Mouse (Mus musculus) ZHBTc4 (cell line): ENCODE data around the gene 3110082I17Rik.

ENCODE experiments used
- DNase-seq: peaks from one replicate; pipeline ENCODE4 v3.0.0-alpha.2; 2011; ENCODE audit warnings: low read depth, low spot score

3110082I17Rik gene

GRCm38 (mm10) chr5:139418633-139419032 is 41.7 kb downstream of the 3110082I17Rik start:
- no peak for DNase-seq

DNA sequence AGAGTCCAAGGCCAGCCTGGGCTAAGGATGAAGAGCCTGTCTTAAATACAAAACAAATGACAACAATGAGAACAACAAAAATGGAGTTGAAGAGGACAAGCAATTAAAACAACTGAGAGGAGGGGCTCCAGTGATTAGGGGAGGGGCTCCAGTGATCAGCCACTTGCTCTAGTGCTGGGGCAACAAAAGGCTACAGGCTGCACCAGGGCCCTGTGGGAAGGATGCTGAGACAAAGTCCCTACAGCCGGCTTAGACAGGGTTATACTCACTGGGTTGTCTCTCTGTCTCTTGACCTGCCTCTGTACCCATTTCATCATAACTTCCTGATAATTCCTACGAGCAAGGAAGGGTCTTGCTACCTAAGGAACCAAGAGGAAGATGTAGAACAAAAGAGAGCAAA is 42.2 kb downstream of the 3110082I17Rik start:
- DNase-seq, result peak; percentile 37

GRCm38 (mm10) chr5:139417480-139417879 is 42.8 kb downstream of the 3110082I17Rik start:
- DNase-seq, result peak; percentile 74

GRCm38 (mm10) chr5:139416942-139417341 is 43.4 kb downstream of the 3110082I17Rik start:
- peak; percentile 85 for DNase-seq

DNA sequence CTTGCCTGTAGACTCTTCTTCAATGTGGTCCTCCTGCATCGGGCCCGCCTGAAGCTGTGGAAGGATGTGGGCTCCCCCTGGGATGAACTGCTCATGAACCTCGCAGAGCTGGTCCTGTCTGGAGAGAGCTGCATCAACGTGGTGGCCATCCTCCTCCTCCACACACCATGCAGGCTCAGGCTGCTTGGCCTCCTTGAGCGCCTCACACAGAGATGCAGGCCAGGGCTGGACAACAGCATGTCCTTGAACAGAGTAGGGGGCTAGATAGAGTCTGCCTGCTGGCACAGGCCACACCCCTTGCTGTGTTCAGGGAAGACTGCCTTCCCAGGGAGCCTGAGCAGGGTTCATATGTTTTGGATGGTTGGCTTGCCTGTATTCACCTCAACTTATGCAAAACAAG is 45.3 kb downstream of the 3110082I17Rik start:
- no peak for DNase-seq

DNA sequence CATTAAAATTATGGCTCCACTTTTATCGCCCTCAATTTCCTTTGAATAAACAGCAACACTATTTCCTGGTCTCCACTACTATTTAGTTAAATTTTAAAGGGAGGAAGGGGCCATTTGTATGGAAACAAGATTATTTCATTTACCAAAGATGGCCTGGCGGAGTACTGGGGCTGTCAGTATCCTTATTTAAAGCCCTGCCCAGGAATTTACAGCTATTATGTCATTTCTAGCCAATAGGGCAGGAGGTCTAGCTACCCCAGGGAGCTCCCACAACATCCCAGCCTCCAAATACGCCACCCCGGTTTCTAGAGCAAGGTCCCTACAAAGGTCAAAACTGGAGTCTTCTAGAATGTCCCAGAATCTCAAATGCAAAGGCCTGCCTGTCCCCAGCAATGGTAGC is 46.8 kb downstream of the 3110082I17Rik start:
- DNase-seq, result no peak

GRCm38 (mm10) chr5:139411665-139412314 is 48.5 kb downstream of the 3110082I17Rik start:
- DNase-seq, result no peak

- DNase-seq, result no peak
Observed at GRCm38 (mm10) chr5:139411117-139411516, 49.2 kb downstream of the 3110082I17Rik start.

- no peak for DNase-seq
Observed at GRCm38 (mm10) chr5:139410056-139410455, 50.3 kb downstream of the 3110082I17Rik start.

GRCm38 (mm10) chr5:139409412-139409811 is 50.9 kb downstream of the 3110082I17Rik start:
- no peak for DNase-seq

DNA sequence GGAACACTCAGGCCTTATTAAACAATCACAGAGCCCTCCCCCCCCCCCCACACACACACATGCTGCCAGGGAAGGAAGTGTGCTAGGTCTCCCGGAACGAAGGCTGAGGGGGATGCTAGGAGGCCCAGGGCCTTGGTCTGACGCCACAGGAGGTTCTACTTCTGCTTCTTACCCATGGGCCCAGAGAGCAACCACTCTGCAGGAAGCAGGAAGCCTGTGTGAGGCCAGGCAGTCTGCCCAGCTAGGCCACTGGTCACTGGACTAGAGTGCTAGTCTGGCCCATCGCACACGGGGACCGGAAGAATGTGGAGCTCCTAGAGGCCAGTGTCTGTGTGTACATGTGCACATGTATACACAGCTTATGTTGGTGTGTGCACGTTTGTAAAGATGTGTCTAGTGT is 51.8 kb downstream of the 3110082I17Rik start:
- DNase-seq, result no peak

GRCm38 (mm10) chr5:139407121-139407885 is 53.0 kb downstream of the 3110082I17Rik start:
- no peak for DNase-seq

- DNase-seq, result no peak
Observed at GRCm38 (mm10) chr5:139405953-139406352, 54.4 kb downstream of the 3110082I17Rik start.

DNA sequence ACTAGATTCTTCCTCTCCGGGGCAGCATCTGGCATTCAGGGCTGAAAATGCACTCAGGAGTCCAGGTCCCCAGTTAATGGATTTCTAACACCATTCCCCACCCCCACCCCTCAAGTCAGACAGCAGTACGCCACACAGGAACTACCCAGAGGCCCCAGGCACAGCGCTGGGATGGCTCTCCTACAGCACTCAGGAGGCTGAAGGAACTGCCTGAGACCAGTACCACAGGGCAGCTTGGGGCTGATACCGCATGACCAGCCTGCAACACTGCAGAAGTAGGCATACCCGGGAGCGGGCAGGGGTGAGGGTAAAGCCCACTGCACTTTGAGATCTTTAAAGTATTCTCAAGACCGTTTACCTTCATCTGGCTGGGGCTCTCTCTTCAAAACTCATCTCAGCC is 54.8 kb downstream of the 3110082I17Rik start:
- no peak for DNase-seq

- no peak for DNase-seq
Observed at GRCm38 (mm10) chr5:139404801-139405401, 55.4 kb downstream of the 3110082I17Rik start, which contains the start of gene C130050O18Rik. Gene C130050O18Rik, plus strand, starts transcription at chr5:139405280.

DNA sequence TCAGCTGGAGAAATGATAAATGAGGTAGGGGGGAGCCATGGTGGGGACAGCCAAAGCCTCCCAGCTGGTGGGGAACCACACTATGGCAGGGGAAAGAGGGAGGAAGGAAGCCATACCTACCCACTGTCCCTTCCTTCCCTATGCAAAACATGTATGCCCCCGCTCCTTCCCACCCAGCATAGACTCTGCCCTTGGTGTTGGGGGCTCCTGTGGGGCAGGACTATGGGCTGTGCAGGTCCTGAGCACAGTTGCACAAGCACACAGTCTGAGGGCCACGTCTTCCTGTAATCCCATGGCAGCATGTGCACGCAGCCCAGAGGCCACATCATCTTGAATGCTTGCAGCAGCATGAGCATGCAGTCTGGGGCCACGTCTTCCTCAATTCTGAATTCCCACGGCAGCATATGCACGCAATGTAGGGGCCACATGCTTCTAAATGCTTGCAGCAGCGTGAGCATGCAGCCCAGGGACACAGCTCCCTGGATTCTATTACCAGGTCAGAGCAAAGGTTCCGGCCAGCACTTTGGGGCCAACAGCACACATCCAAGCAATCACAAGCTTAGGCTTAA is 56.6 kb downstream of the 3110082I17Rik start:
- no peak for DNase-seq

DNA sequence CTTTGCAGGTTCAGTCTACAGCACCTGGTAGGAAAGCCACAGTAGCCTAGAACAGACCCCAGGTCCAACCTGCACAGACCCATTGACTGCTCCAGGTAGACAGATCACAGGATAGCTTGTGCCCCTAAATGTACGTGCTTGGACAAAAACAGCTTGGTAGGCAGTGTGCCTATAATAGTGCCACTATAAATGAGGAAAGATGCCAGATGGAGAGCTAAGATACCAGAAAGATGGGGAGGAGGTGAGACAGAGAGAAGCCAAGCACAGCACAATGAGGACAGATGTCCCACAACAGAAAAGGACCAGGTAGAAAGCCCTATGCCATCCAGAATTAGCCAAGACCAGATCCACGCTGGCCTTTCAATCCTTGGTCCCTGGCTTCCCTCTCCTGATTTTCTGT is 58.2 kb downstream of the 3110082I17Rik start:
- no peak for DNase-seq

DNA sequence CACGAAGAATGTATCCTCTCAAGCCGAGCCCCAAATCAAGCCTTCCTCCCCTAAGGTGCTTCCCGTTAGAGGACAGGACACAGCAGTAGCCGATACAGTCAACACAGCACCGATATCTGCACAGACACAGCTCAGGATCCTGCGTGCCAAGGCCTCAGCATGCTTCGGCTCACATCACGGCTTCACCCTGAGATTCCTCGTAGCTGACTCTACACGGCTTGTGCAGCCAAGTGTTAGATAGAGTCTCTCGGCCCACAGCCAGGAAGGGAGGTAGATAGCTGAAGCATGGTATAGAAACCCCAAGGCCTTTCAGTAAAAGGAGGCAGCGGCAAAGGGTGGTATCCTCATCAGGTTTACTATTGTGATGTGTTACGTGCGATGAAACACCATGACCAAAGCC is 60.3 kb downstream of the 3110082I17Rik start:
- DNase-seq, result no peak

- DNase-seq, result no peak
Observed at GRCm38 (mm10) chr5:139398786-139399185, 61.5 kb downstream of the 3110082I17Rik start.

- DNase-seq, result peak; percentile 88
Observed at GRCm38 (mm10) chr5:139397959-139398753, 62.2 kb downstream of the 3110082I17Rik start.

DNA sequence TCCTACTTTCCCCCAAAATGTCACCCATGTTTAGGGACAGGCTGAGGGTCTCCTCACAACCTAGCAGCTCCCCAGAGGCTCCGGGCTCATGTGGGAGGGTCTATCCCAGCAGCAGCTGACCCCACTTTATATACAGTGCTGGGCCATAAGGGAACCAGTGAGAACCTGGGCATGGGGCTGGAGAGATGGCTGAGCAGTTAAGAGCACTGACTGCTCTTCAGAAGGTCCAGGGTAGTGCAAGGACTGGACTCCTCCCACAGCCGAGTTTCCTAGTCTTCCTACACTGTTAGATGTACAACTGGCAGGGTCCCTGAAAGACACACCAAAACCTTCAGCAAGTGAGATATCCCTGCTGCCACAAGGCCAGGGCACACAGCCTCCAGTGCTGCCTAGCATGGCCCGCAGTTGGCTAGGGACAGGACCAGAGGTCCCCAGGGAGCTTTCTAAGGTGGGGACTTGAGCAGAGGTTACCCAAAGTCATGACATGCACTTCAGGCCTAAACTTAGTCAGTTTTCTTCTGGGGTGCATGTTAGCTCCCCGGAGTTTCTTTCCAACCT is 62.9 kb downstream of the 3110082I17Rik start:
- no peak for DNase-seq
